In genomic region chr12:105494796-105495195, GRCm38 (mm10) we compare ENCODE assay signal across 20 mouse cellular contexts. TPM values are rescaled to one million over a fixed set of nuclear protein-coding genes. Genes with fewer than 3 reads are reported as not detected.
DNase-seq lines count a peak whose midpoint lies in the region; ATAC-seq and TF ChIP-seq lines count a peak whose summit lies in the region.
"Had no signal": no experiment of that assay in that cellular context is flagged by ENCODE, and none has a peak within 500 bp of the region (broad histone marks: within the 10 kb centered on the region; RNA-seq: fewer than 3 reads in every experiment).

No protein-coding gene starts in this region.

- H3K27ac ChIP-seq in heart, embryonic 12.5 days (ENCODE audit: poor library complexity, severe bottlenecking): no peak overlapping the region
- no peak overlapping the region for H3K27ac ChIP-seq in midbrain, postnatal 0 days (ENCODE audit: low read depth, low read length)
- H3K27ac ChIP-seq: forebrain, embryonic 10.5 days; heart, adult 2 months; intestine, embryonic 15.5 days; layer of hippocampus, adult 2 months had no signal

- no peak overlapping the region for H3K9ac ChIP-seq in heart, embryonic 12.5 days
- H3K9ac ChIP-seq in midbrain, postnatal 0 days (replicated peaks; ENCODE audit: low read length, poor library complexity, severe bottlenecking): no peak overlapping the region
- H3K9ac ChIP-seq: intestine, embryonic 15.5 days had no signal

- no peak for ATAC-seq in heart, embryonic 12.5 days (ENCODE audit: insufficient number of reproducible peaks, low FRiP score)
- no peak for ATAC-seq in midbrain, postnatal 0 days (ENCODE audit: low FRiP score)
- ATAC-seq: forebrain, embryonic 16.5 days; hindbrain, embryonic 16.5 days; intestine, embryonic 15.5 days; Patski had no signal

- peak; percentile 27 to 35 for DNase-seq in heart, adult 9 months (ENCODE audit: low spot score in 2 of 2)
- peak; percentile 34 for DNase-seq in urinary bladder, postnatal 14 days (ENCODE audit: low spot score)
- DNase-seq in urinary bladder, adult 18-20 months (ENCODE audit: low spot score in 2 of 2): no peak
- DNase-seq in lung, postnatal 10 days: peak; percentile 83
- no peak for DNase-seq in midbrain, postnatal 0 days (ENCODE audit: low spot score)
- no peak for DNase-seq in cerebellum, postnatal 14 days
- DNase-seq: cerebellum, adult 11 months; cerebellum, postnatal 10 days; right cerebral cortex, postnatal 25 days; spleen, adult 18-20 months had no signal

- 62% methylated on average over 5 of the region's 5 CpGs for WGBS in heart, embryonic 12.5 days
- WGBS in midbrain, postnatal 0 days: 85% methylated on average over 5 of the region's 5 CpGs

- no peak overlapping the region for H3K4me2 ChIP-seq in heart, embryonic 12.5 days
- H3K4me2 ChIP-seq in midbrain, postnatal 0 days (ENCODE audit: low read depth, low read length, poor library complexity, severe bottlenecking): no peak overlapping the region
- H3K4me2 ChIP-seq: intestine, embryonic 15.5 days; midbrain, embryonic 11.5 days had no signal

- H3K4me3 ChIP-seq in heart, embryonic 12.5 days: no peak overlapping the region
- H3K4me3 ChIP-seq in midbrain, postnatal 0 days (ENCODE audit: low read depth, low read length): no peak overlapping the region
- H3K4me3 ChIP-seq: forebrain, embryonic 10.5 days; heart, adult 2 months; intestine, embryonic 15.5 days; layer of hippocampus, adult 2 months had no signal

- peaks cover 11% of the 10 kb centered on the region for H3K4me1 ChIP-seq in heart, embryonic 12.5 days (replicated peaks)
- H3K4me1 ChIP-seq in midbrain, postnatal 0 days (ENCODE audit: insufficient read depth, low read length): no peaks in the 10 kb centered on the region

- H3K27me3 ChIP-seq in heart, embryonic 12.5 days (replicated peaks): peaks cover 34% of the 10 kb centered on the region
- no peaks in the 10 kb centered on the region for H3K27me3 ChIP-seq in midbrain, postnatal 0 days (ENCODE audit: insufficient read depth, low read length)
- H3K27me3 ChIP-seq: intestine, embryonic 15.5 days had no signal

- H3K36me3 ChIP-seq in heart, embryonic 12.5 days: no peaks in the 10 kb centered on the region
- H3K36me3 ChIP-seq in midbrain, postnatal 0 days (ENCODE audit: insufficient read depth, low read length): peaks cover 6% of the 10 kb centered on the region
- H3K36me3 ChIP-seq: intestine, embryonic 15.5 days had no signal

- no peak for TF ChIP-seq CTCF in midbrain, postnatal 0 days (IDR thresholded peaks at IDR 0.05)

- no peaks in the 10 kb centered on the region for H3K9me3 ChIP-seq in heart, embryonic 12.5 days (replicated peaks)
- no peaks in the 10 kb centered on the region for H3K9me3 ChIP-seq in midbrain, postnatal 0 days (ENCODE audit: low read length)
- H3K9me3 ChIP-seq: forebrain, embryonic 10.5 days; intestine, embryonic 15.5 days had no signal

RNA-seq across cellular contexts. Expression of gene D430019H16Rik, which starts 41.1 kb away (rescaled TPM):
- polyA plus RNA-seq in heart, embryonic 12.5 days (2016; fragmentation: Nextera tagmentation; extraction: Ambion mirVana): 0.36 and 0.37 TPM in 2 replicates
- total RNA-seq in midbrain, postnatal 0 days (2014; rRNA removed): 176 and 186 TPM in 2 replicates
- 10.9 and 13.1 TPM in 2 replicates for polyA plus RNA-seq in midbrain, postnatal 0 days (2015; fragmentation: Nextera tagmentation; extraction: Ambion mirVana)
- total RNA-seq: hematopoietic stem cell, adult 5-6 weeks had no signal

Comparison
In these comparisons a context has a peak if more than half of its experiments do, and no peak if none do; other contexts are left out.
1. DNase-seq: peak in heart, adult 9 months (2 of 2), urinary bladder, postnatal 14 days (single experiment) and lung, postnatal 10 days (single experiment); none in urinary bladder, adult 18-20 months (0 of 2), midbrain, postnatal 0 days (single experiment) and cerebellum, postnatal 14 days (0 of 2).